Mouse (Mus musculus): ENCODE measurements around the gene Mtmr12. TPM values are rescaled to one million over a fixed set of nuclear protein-coding genes. Genes with fewer than 3 reads are reported as not detected.
A peak's percentile ranks its signal among the peaks of the same experiment; 100 is the strongest.

Mtmr12 gene
- total RNA-seq, 2 experiments from 2014 or later: 12.7 to 13.1 TPM

DNA sequence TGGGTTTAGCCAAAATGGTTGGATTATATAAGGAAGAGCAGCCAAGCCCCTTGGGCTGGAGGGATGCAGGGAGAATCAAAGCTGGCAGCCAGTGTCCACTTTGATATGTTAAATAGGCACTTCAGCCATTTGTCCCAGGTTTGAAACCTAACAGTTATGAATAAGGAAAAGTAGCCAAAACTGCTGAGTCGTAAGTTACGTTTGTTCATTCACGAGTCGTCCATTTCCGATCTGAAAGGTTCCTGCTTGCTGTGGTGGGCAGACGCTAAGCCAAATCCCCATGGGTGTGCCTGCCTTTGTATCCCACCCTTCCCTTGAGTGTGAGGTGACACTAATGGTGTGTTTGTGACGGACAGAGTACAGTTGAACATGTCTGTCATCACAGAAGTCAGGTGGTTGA is 106.6 kb downstream of the Mtmr12 start:
- intact Hi-C loops (cut with DNase I): no loop called here
- no peak for DNase-seq

DNA sequence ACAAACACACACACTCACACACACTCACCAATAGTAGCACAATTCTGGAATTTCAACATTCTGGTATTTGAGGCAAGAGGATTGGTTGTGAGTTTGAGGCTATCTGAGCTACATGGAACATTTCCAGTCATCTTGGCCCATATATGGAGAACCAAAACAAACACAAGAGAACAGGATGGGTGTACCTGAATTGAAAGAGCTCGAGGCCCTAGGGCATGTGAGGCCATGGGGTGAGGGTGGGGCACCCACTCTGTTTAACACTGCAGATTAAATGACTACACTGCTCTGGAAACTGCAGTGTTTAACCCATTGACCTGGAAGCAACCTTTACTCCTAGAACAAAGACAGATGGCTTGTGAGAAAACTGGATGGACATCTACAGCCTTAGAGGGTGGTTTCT is 108.4 kb downstream of the Mtmr12 start:
- intact Hi-C loops (cut with DNase I): no loop called here
- no peak for DNase-seq

DNA sequence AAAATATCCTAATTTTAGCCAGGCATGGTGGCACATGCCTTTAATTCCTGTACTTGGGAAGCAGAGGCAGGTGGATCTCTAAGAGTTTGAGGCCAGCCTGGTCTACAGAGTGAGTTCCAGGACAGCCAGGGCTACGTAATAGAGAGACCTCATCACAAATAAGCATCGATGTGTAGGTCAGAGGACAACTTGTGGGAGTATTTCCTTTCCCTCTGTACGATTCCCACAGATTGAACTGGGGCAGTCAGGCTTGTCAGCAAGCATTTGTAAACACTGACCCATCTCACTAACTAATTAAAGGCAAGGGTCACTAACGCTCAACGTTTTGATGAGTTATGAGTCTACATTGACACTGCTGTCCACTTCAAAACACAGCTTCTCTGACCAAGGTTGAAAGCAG is 109.8 kb downstream of the Mtmr12 start:
- intact Hi-C loops (cut with DNase I): no loop called here

DNA sequence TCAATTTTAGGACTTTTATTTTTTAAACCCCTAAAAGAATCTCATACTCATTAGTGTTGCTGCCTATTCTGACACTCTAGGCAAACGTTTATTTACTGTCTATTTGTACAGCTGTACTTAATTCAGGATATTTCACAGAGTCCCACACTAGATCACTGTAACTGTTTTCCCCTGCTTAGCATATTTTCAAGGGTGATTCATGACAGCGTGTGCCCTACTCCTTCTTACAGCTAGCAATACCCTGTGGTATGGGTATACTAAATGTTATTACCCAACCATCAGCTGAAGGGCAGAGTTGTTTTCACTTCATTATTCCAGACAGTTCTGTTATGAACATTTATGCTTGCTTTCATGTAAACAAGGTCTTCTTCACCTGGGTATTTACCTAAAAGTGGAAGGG is 111.2 kb downstream of the Mtmr12 start:
- intact Hi-C loops (cut with DNase I): no loop called here
- no peak for DNase-seq

More for the DNA sequence above, 109.8 kb downstream of the Mtmr12 start:
- DNase-seq: no peak

DNA sequence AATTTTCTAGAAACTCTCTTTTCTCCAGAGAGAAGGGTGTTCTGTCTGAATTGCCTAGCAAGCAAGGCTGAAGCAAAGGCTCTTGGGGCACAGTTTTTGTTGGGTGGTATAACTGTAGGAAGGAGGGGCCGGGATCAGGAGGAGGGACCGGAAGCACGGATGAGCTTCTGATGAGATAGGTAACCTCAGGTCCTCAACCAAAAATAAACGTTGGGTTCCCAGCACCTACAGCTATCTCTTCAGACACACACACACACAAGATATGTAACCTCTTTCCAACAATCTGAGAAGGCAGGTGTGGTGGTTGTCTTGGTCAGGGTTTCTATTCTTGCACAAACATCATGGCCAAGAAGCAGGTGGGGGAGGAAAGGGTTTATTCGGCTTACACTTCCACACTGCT is 112.5 kb downstream of the Mtmr12 start:
- intact Hi-C loops (cut with DNase I): no loop called here
- DNase-seq: no peak

DNA sequence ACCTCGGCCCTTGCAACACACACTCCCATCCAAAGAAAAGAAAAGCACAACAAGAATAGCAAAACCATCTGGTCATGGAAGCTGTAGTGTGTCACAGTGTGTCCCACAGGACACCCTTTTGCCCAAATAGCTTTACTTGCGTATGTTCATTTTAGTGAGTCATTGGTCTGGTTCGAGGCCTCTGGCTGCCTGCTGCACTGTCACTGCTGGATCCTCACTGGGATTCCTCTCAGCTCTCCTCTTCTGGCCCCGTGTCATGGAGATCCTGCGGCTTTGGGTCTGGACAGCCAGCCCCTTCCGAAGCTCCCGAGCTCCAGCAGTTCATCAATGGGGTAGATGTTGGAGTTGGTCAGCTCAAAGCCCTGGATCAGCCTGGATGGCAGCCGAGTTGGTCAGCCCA is 113.6 kb downstream of the Mtmr12 start:
- intact Hi-C loops (cut with DNase I): no loop called here
- DNase-seq: no peak

DNA sequence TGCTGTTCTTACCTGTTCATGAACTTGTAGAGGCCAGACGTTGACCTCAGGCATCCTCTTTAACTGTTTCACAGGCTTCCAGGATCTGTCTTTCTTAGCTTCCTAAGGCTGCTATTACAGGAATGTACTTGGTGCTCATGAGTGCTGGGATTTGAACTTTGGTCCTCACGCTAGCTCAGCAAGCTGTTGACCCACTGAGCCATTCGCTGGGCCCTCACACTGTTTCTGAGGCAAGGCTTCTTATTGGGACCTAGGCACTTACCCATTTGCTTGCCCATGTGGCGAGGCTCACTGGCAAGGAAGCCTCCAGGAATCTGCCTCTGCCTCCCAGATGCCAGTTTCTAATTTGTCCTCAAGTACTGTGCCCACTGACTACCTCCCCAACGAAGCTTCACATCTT is 115.1 kb downstream of the Mtmr12 start:
- intact Hi-C loops (cut with DNase I): loop anchor here (5.0 kb wide), 1 partner anchor 123 kb away; no protein-coding TSS in a partner anchor
- DNase-seq: no peak

DNA sequence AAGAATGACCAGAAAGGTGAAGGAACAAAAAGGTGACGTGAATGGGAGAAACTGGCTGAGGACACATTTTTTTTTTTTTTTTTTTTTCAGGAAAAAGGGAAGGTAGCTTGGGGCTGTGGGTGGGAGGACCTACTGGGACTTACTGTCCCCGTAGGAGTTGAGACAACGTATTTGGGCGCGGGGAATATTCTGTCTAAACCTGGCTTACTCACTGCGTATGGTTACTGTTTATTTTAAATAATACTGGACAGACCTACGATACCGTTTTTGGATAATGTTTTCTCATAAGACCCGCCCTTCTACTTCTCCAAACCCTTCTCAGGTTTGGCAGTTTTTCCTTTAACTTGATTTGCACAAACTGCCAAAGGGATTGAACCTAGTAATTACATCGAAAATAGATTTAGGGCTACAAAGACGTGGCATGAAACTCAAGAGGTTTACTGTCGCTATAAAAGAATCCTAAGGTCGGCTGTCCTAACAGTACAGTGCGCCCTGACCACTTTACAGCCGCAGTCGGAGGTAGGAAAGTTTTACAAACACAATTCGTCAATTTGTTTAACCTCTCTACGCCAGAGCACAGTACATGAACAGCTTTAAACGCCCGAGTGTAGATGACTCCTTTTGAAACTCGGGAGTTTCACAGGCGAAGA is 115.7 kb downstream of the Mtmr12 start:
- intact Hi-C loops (cut with DNase I): loop anchor here (5.0 kb wide), 1 partner anchor 123 kb away; no protein-coding TSS in a partner anchor
- no peak for DNase-seq

DNA sequence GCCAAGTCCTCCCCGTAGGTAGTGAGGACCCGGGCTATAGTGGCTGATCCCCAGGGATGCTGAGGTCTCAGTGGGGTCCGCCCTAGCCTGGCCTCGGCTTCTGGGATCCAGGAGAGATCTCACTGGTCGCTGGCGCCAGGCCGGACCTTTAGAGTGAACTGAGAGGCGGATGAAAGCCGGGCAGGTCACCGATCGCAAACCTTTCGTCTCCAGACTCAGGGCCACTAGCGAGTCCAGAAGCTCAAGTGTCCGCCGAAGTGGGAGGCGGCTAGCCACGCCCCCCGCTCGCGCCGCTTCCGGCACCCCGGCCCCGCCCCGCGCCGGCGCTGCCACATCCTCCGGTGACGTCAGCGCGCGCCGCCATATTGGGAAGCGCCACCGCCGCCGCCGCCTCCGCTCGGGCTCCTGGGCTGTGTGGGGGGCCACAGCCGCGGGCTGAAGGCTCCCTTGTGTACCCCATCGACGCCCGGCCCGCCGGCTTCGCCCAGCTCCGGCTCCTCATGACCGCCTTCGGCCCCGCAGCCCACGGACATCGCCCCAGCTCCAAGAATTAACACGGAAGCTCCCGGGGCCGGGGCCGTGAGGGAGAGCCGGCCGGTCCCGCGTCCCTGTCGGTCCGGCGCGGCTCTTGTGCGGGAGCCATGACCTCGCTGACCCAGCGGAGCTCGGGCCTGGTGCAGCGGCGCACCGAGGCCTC is 116.4 kb downstream of the Mtmr12 start, which contains the start of gene Golph3:
Gene Golph3 (plus strand): TSS at position 360 of the 697 bp plus-strand sequence.
- peak; percentile 98 to 99 for DNase-seq
- intact Hi-C loops (cut with DNase I): loop anchor here (5.0 kb wide), 1 partner anchor 124 kb away; no protein-coding TSS in a partner anchor

DNA sequence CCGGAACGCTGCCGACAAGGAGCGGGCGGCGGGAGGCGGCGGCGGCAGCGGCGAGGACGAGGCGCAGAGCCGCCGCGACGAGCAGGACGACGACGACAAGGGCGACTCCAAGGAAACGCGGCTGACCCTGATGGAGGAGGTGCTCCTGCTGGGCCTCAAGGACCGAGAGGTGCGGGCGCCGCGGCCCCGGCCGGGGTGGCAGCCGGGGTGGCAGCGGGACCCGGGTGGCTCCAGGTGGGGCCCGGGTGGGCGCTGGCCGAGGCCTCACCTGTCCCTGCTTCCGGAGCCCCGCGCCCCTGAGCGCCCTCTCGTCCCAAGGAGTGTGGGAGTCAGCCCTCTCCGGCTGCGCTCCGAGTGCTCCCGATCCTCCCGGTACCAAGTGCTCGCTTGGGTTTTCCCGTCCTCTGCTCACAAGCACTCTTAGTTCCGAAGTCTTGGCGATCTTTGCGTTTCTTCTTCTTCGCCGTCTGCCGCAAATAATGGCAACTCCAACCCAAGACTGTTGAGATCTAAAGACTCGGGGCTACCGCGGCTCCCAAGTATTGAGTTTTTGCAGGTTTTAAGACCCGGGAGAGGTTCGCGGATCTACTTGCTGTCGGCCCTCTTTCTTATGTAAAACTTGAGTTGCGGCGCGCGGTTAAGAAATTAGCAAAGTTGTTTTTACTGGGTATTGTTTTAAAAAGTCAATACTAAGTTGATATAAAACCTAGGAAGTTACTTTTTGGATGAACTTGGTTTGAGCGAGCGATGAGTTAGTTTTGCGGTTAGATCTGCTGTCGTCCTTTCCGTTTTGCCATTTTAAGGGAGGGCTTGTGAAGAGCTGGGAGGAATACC is 117.2 kb downstream of the Mtmr12 start, which contains the start of gene 1810049J17Rik:
Gene 1810049J17Rik (minus strand): TSS at position 112 of the 834 bp plus-strand sequence.
- peak in 1 of 2 experiments; percentile 61 for DNase-seq
- intact Hi-C loops (cut with DNase I): loop anchor here (5.0 kb wide), 1 partner anchor 125 kb away; no protein-coding TSS in a partner anchor

DNA sequence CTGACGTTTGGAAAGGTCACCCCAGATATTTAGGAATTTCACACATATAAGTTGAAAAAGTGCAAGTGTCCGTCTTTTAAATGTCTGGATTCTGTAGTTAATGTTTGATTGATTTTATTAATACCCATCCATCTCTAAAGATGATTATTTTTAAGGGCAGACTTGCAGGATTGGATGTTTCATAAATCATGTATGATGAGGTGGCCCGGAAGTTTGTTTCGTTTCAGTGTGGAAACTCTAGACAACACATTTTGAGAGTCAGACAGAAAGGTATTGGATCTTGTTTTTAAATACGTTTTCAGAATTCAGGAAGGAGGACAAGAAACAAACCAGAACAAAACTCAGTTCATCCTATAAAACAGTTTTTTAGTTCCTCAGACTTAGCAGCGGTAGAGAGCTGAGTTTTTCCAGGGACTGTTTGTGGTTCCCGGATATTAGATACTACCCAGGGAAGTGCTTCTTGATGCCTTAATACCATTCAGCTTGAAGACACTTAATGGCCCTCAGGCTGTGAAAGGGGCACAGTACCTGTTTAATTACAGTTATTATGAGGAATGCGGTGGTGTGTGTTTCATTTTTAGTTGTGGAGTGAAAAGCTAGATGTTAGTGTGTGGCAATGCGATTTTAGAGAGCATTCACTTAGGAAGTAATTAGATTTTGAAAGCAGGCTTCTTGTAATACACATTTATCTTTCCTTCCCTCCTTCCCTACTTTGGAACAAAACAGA is 118.0 kb downstream of the Mtmr12 start:
- intact Hi-C loops (cut with DNase I): loop anchor here (5.0 kb wide), 1 partner anchor 126 kb away; no protein-coding TSS in a partner anchor
- DNase-seq: no peak

Small RNA genes lying within 50 kb of the gene (microRNA-seq; reads per million reads assigned to microRNA genes)
- gene Mir1898: 0 reads per million in 2 experiments

Other genes starting within 250 kb of the Mtmr12 start
- 10 to 100 TPM; 85.2 to 99.5 TPM for gene Sub1, start 208.0 kb upstream of the Mtmr12 start, total RNA-seq (2021)
- gene Zfr, start 87.2 kb upstream of the Mtmr12 start, total RNA-seq (2021): 10 to 100 TPM; 83.0 to 89.6 TPM
- 10 to 100 TPM; 89.0 to 91.2 TPM for gene Golph3, start 116.4 kb downstream of the Mtmr12 start, total RNA-seq (2021)
- under 1 TPM in 1 of 2 experiments, not detected in 1; 0.56 TPM for gene 1810049J17Rik, start 116.9 kb downstream of the Mtmr12 start, total RNA-seq (2021)